Mouse (Mus musculus) WW6 (cell line): ENCODE results near the gene Vapa.
A peak's percentile ranks its signal among the peaks of the same experiment; 100 is the strongest.
"Not testable (repeated sequence)": the region's sequence is repeated elsewhere in the genome, so short reads cannot be mapped to it uniquely, and the experiment has no call there.

Experiments
- DNase-seq: peaks from one replicate; pipeline ENCODE4 v3.0.0-alpha.2; 2013; ENCODE audit warnings: low read depth, low spot score

Vapa gene

DNA sequence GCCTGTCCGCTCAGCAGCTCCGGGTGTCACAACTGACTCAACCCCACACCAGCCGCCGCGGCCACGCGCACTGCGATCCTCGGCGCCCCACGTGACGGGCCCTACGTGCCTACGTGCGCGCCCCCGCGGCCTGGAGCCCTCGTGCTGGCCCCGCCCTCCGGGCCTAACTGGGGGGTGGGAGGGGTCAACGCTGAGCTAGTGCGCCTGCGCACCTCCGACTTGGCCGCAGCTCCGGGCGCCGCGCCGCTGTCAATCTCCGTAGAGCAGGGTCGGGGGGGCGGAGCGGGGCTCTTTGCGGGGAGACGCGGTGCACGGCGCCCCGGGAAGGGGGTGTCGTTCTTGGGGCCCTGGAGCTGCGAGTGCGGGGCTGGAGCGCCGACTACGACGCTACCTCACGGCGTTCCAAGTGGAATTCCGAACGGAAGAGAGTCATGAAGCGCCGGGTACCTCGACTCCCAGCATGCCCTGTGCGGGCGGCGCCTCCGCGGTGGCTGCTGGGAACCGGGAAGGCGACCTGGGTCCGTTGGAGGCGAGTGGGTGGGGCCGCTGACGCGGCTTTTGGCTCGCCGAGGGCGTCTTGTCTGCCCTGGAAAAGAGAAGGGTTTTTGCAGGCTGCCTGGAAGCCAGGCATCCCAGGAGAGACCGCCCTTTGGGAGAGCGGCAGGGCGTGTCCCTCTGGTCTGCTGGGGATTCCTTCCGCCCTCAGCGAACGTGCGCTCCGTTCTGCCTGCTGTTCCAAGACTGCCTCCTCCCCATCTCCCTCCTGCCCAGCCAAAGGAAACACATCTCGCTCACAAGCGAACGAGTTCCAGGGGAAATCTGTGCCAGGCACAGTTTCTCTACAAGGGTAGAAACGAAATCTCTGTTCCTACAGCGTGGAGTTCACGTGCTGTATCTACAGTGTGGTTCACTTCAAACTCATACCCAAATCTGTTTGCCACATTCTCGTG lies at the start of gene Vapa:
TSS of gene Vapa (minus strand) at position 93 of the 950 bp plus-strand sequence.
- DNase-seq, result peak; percentile 91

DNA sequence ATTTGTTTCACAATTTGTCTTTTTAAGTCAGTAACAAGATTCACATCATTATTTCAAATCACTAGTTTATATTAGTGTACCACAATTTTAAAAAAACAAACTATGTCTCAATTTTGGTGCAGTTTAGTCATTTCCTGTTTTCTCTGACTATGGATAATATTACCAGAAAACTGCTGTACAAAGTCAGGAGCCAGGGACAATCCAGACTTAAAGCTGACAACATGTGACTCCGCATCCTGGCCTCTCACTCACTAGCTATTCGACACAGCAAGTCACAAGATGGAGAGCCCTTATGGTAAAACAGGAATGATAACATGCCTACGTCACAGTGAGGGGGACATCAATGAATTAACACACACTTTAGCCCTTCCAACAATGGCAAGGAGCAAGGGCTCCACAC lies 49.3 kb upstream of the Vapa start:
- no peak for DNase-seq

- DNase-seq, result no peak
These were observed 45.1 kb upstream of the Vapa start for GRCm38 (mm10) chr17:65658416-65658815.

- DNase-seq, result no peak
These were observed 44.6 kb upstream of the Vapa start for GRCm38 (mm10) chr17:65657958-65658357.

DNA sequence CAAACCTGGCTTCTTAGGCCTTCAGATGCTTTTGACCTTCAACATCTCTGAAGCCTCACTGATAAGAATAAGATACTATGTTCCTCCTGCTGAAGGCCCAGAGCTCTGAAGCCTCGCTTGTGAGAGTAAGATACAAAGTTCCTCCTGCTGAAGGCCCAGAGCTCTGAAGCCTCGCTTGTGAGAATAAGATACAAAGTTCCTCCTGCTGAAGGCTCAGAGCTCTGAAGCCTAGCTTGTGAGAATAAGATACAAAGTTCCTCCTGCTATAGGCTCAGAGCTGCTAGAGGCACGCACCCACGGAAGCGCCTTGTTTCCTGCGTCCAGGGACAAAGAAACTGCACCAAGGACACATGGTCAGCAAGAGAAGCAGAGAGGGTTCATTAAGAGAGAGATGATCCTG lies 43.4 kb upstream of the Vapa start:
- DNase-seq, result no peak

DNA sequence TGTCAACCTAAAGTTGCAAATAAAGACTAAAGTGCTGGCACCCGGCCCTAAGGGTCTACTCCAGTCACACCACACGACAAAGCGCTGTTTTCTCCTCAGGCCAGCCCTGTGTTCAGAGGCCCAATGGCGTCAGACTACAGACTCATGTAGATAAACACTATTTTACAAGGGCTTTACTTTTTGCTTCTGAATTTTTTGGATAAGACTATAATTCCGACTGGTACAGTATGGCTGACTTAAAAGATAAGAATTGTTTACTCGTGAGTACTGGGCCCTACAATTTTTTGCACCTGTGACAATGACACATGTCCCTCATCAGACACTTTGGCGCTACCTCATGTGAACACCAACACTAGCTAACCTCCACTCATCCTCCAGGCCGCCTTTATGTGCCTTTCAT lies 42.7 kb upstream of the Vapa start:
- no peak for DNase-seq

DNA sequence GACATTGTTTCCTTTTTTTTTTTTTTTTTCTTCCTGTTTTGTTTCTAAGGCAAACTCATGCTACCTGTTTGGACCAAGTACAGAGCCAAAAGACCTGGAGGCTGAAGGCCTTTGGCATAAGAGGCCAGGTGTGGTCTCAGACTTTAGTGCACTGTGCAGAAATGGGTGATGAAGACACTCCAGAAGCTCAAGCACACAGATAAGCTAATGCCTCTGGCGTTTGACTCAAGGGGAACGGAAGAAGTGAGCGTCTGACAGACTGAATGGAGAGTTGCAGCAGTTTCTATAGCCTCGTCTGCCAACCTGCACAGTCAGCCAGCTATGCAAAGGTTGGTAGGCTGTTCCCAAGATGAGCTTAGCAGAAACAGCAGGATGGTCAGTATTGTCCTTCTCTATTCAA lies 42.3 kb upstream of the Vapa start:
- DNase-seq, result no peak

GRCm38 (mm10) chr17:65650598-65650997 lies 37.2 kb upstream of the Vapa start:
- no peak for DNase-seq

DNA sequence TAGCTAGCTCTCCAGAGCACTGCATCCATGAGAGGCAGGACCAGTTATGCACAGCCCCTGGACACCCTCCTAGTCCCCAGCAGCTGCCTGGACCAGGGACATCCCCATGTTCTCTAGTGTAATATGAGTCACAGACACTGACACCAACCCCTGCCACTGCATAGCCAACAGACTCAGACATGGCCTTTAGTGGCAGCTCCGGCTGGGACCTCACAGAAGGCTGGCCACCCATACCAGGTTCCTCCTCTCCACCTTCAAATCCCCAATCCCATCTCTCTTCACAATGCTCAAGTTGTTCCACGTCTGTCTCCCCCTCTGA lies 35.8 kb upstream of the Vapa start:
- no peak for DNase-seq

- DNase-seq, result no peak
These were observed 35.2 kb upstream of the Vapa start for GRCm38 (mm10) chr17:65648371-65649174.

GRCm38 (mm10) chr17:65647961-65648360 lies 34.6 kb upstream of the Vapa start:
- DNase-seq, result no peak

GRCm38 (mm10) chr17:65647226-65647625 lies 33.9 kb upstream of the Vapa start:
- DNase-seq, result no peak

DNA sequence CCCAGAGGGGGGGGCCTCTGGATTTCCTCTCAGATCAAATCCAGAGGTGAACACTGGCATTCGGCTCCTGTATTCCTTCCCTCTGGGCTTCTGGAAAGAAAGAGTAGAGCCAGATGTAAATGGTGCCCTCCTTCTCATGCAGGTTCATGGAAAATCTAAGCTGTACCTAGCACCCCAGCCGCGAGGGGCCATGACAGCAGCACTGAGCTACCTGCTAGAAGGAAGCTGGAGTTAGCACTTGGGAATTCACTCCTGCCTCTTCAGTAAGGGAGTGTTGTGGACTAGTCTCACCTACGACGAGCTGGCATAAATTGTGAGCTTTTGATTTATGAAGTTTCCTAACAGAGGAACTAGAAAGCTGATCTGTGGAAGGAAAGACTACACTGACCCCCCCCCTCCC lies 30.2 kb upstream of the Vapa start:
- DNase-seq, result no peak

- DNase-seq, result no peak
These were observed 29.7 kb upstream of the Vapa start for GRCm38 (mm10) chr17:65643051-65643521.

GRCm38 (mm10) chr17:65642578-65642991 lies 29.2 kb upstream of the Vapa start:
- no peak for DNase-seq

DNA sequence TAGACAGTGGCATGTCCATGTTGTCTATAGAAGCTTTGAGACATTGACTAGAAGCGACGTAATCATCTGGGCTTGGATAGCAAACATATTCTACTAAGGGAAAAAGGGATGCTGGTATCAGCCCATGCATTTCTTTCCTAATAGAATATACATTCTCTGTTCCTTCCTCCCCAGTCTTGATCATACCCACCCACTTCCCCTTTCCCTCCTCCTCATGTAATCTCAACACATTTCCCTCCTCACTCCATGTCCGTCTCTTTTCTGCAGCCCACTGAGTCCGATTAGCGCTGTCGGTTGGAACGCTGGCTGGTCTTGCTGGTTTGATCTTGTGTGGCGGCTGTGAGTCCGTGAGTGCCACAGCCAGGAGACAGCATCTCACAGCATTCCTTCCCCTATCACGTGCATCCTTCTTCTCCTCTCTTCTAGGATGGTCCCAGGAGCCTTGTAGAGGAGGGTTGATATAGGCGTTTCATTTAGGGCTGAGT lies 28.4 kb upstream of the Vapa start, which contains the start of gene Txndc2:
TSS of gene Txndc2 (minus strand) at position 435 of the 485 bp plus-strand sequence.
- DNase-seq, result no peak

DNA sequence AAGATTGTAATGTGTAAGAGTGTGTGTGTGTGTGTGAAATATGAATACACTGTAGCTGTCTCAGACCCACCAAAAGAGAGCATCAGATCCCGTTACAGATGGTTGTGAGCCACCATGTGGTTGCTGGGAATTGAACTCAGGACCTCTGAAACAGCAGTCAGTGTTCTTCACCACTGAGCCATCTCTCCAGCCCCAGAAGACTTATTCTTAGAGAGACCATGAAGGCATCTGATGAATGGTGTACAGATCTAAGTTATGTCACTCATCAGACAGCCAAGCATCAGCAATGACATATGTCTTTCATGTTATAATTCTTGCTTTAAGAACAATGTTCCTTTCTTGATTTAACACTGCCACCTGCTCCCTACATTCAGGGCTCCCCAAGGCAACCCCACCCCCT lies 25.8 kb upstream of the Vapa start:
- no peak for DNase-seq

- DNase-seq, result no peak
These were observed 22.5 kb upstream of the Vapa start for GRCm38 (mm10) chr17:65635715-65636360.

GRCm38 (mm10) chr17:65629943-65630342 lies 16.6 kb upstream of the Vapa start:
- no peak for DNase-seq

DNA sequence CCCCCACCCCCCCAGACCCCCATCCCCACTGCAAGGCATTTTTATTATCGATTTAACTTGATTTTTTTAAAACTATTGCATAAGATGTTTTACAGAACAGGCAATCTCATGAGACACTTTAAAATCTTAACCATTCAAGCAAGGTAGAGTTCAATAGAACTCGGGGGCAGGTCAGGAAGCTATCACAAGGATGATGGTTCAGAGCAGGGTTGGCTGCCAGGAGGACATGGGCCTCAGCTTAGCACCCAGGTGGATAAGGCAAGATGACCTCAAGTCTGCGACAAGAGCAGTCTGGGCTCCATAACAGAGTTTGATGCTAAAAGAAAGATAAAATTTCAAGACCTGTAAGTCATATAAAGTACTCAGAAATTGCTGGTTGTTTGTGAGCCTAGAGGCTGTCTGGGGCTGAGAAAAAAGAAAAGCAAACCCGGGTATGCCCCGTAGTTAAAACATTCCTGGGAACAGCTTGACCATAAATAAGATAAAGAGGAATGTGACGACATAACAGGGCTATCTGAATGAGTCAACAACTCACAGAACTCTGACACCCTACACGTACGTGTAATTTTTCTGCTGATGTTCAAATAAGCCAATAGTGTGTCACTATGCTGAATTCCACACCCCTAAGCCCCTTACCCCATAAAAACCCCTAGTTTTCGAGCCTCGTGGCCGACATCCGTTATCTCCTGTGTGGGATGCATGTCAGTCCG lies 15.6 kb upstream of the Vapa start:
- DNase-seq, result not testable (repeated sequence)

DNA sequence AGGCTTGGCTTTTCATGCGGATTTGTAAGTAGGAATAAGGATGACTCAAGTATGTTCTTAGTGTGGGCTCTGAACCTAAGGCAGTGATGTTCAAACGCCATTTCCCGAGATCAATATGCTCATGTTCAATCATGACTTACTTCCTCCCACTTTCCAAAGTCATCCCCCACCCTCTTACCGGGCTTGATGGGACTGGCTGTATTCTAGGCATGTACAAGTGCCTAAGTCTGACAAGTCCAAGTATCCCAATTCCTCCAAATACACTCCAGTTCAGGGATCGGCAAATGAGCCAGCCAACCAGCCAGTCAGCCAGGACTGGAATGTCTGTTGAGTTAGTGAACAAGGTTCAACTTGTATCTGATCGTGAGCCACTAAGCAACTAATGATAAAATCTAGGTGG lies 12.9 kb upstream of the Vapa start:
- no peak for DNase-seq
